Mouse (Mus musculus): Measurements from ENCODE around the gene Htr2b. TPM values are rescaled to one million over a fixed set of nuclear protein-coding genes. Genes with fewer than 3 reads are reported as not detected.
A peak's percentile ranks its signal among the peaks of the same experiment; 100 is the strongest.

Gene Htr2b
- polyA plus RNA-seq, 1 experiment from 2014 or later = 0.10 TPM

DNA sequence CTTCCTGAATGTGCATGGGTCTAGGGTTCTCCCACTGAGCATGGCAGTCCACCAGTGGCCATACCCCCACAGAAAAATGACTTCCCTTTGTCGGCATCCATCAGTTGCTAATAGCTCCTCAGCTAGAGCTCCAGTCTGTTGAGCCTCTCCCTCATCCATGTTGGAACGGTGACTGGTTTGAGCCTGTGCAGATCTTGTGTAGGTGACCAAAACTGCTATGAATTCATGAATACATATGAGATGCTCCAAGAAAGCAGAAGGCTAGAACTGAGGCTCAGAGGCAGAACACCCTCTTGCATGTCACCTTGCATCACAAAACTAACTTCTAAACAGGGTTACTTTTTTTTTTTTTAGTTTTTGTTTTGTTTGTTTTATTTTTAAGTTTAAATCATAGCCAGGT lies 35.2 kb downstream of the Htr2b start:
- Histone ChIP-seq H3K4me3 (ENCODE audit: low read depth, low read length) (no peak overlapping the region), H3K27me3 (ENCODE audit: control insufficient read depth, insufficient read depth, low read length) (no peaks in the 10 kb centered on the region), H3K9me3 (replicated peaks; ENCODE audit: control insufficient read depth, low read length) (no peaks in the 10 kb centered on the region), H3K36me3 (replicated peaks; ENCODE audit: control insufficient read depth, insufficient read depth, low read depth, low read length) (peaks cover 2% of the 10 kb centered on the region), H3K9ac (replicated peaks; ENCODE audit: low read length) (no peak overlapping the region), H3K4me1 (ENCODE audit: control insufficient read depth, insufficient read depth, low read length) (no peaks in the 10 kb centered on the region), H3K27ac (replicated peaks; ENCODE audit: low read depth, low read length) (no peak overlapping the region), H3K4me2 (ENCODE audit: low read depth, low read length) (no peak overlapping the region)
- WGBS = 95% methylated on average over 2 of the region's 2 CpGs
- DNase-seq (ENCODE audit: low spot score) = no peak
- ATAC-seq (replicated peaks; ENCODE audit: insufficient number of reproducible peaks, low FRiP score, low TSS enrichment, low read depth) = no peak

DNA sequence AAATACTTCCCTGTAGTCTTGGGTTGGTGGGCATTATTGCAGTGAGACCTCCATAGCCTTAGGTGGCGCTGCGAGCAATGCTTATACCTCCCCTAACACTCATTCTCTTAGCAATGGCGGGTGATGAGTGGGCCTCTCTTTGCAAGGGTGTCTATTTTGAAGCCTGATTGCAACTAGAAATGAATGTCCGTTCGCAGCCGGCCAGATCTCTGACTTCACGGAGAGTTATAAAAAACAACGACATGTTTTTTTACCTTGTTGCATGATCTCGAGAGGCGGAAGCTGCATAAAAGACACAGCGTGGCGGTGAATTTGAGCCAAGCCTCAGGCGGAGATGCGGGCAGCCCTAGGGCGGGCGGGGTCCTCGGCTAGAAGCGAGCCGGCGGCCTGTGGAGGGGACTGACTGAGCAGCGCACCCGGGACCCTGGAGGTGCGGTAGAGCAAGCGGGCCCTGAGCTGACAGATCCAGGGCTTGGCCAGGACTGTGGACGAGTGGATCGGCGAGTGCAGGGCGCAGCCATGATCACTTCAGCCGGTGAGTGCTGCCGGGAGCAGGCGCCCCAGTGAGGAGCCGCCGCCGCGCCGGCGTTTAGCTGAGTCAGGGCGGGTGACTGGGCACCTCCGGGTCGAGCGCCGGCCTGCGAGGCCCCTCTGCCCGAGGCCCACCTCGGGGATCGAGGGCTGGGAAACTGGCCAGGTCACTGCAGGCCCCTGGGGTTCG lies 47.3 kb downstream of the Htr2b start, which contains the start of gene Psmd1:
Gene Psmd1, plus strand, starts transcription at position 117 of the 721 bp plus-strand sequence.
- Histone ChIP-seq H3K4me1 (ENCODE audit: control insufficient read depth, insufficient read depth, low read length) (no peaks in the 10 kb centered on the region), H3K4me2 (ENCODE audit: low read depth, low read length) (peak within 1 kb of the TSS; percentile 66), H3K9me3 (replicated peaks; ENCODE audit: control insufficient read depth, low read length) (no peaks in the 10 kb centered on the region), H3K27me3 (ENCODE audit: control insufficient read depth, insufficient read depth, low read length) (no peaks in the 10 kb centered on the region), H3K9ac (replicated peaks; ENCODE audit: low read length) (peak within 1 kb of the TSS; percentile 95), H3K27ac (replicated peaks; ENCODE audit: low read depth, low read length) (peak within 1 kb of the TSS; percentile 44), H3K4me3 (ENCODE audit: low read depth, low read length) (peak within 1 kb of the TSS; percentile 93), H3K36me3 (replicated peaks; ENCODE audit: control insufficient read depth, insufficient read depth, low read depth, low read length) (no peaks in the 10 kb centered on the region)
- ATAC-seq (replicated peaks; ENCODE audit: insufficient number of reproducible peaks, low FRiP score, low TSS enrichment, low read depth) (peak; percentile 95), DNase-seq (ENCODE audit: low spot score) (peak; percentile 96)
- WGBS = under 1% methylated on average over 44 of the region's 47 CpGs

DNA sequence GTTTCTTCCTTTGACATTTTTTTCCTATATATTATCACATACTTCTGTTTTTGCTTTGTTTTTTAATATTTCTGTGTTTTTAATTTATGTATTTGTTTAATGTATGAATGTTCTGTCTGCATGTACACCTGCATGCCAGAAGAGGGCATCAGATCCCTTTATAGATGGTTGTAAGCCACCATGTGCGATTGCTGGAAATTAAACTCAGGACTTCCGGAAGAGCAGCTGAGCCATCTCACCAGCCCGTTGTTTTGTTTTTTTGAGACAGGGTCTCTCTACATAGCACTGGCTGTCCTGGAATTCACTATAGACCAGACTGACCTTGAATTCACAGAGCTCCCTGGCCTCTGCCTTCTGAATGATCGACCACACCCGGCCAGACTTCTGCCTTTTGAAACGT lies 49.2 kb downstream of the Htr2b start:
- 85% methylated on average over 6 of the region's 6 CpGs for WGBS

DNA sequence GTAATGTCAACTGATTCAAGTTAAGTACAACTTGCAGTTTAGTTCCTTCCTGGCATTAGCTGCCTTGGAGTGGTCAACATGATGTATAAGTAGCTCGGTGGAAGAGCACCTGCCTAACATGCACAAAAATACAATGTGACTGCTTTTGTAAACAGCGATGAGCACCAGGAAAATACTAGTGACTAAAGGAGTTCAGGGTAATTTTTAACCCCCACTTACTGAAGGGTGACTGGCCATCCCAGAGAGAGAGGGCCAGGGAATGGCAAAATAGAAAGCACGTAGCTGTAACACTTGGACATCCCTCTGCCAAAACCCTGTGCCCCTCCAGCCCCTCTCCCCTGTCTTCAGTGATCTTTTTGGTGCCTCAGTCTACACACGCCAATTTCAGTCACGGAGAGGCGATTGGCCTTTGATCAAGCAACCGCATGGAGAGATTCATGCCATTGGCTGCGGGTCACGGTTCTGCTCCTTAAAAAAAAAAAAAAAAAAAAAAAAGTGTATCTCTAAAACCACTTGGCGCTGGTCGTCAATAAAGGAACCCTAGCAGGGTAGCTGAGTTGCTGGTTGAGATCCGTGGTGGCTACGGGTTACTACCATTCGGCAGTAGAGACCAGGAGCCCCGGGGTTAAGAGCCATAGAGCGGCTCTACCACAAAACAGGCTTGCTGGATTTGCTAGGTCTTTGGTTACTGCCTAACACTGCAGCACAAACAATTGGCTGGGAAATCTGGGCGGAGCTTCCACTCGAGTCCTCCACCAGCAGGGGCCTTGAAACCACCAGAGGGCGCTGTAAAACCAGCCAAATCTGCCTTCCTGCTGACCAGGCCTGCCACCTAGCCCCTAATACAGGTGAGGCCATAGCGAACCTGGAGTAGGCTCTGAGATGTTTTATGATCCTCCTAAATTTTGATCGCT lies 52.7 kb downstream of the Htr2b start:
- Histone ChIP-seq H3K9ac (replicated peaks; ENCODE audit: low read length) (peak overlapping the region; percentile 22), H3K27ac (replicated peaks; ENCODE audit: low read depth, low read length) (no peak overlapping the region), H3K4me3 (ENCODE audit: low read depth, low read length) (peak overlapping the region; percentile 20; the same call in 1 of the 2 replicates), H3K4me1 (ENCODE audit: control insufficient read depth, insufficient read depth, low read length) (no peaks in the 10 kb centered on the region), H3K27me3 (ENCODE audit: control insufficient read depth, insufficient read depth, low read length) (no peaks in the 10 kb centered on the region), H3K36me3 (replicated peaks; ENCODE audit: control insufficient read depth, insufficient read depth, low read depth, low read length) (no peaks in the 10 kb centered on the region), H3K4me2 (ENCODE audit: low read depth, low read length) (peak overlapping the region; percentile 40), H3K9me3 (replicated peaks; ENCODE audit: control insufficient read depth, low read length) (no peaks in the 10 kb centered on the region)
- WGBS = 11% methylated on average over 21 of the region's 21 CpGs
- peak; percentile 88 for ATAC-seq (replicated peaks; ENCODE audit: insufficient number of reproducible peaks, low FRiP score, low TSS enrichment, low read depth)
- DNase-seq (ENCODE audit: low spot score) = peak; percentile 97

More for the DNA sequence above, 49.2 kb downstream of the Htr2b start:
- H3K27ac ChIP-seq (replicated peaks; ENCODE audit: low read depth, low read length) = no peak overlapping the region
- H3K4me1 ChIP-seq (ENCODE audit: control insufficient read depth, insufficient read depth, low read length) = no peaks in the 10 kb centered on the region
- no peak for DNase-seq (ENCODE audit: low spot score)
- no peak overlapping the region for H3K4me3 ChIP-seq (ENCODE audit: low read depth, low read length)
- no peaks in the 10 kb centered on the region for H3K9me3 ChIP-seq (replicated peaks; ENCODE audit: control insufficient read depth, low read length)
- no peaks in the 10 kb centered on the region for H3K36me3 ChIP-seq (replicated peaks; ENCODE audit: control insufficient read depth, insufficient read depth, low read depth, low read length)
- no peaks in the 10 kb centered on the region for H3K27me3 ChIP-seq (ENCODE audit: control insufficient read depth, insufficient read depth, low read length)
- H3K4me2 ChIP-seq (ENCODE audit: low read depth, low read length) = no peak overlapping the region
- no peak for ATAC-seq (replicated peaks; ENCODE audit: insufficient number of reproducible peaks, low FRiP score, low TSS enrichment, low read depth)
- H3K9ac ChIP-seq (replicated peaks; ENCODE audit: low read length) = no peak overlapping the region

DNA sequence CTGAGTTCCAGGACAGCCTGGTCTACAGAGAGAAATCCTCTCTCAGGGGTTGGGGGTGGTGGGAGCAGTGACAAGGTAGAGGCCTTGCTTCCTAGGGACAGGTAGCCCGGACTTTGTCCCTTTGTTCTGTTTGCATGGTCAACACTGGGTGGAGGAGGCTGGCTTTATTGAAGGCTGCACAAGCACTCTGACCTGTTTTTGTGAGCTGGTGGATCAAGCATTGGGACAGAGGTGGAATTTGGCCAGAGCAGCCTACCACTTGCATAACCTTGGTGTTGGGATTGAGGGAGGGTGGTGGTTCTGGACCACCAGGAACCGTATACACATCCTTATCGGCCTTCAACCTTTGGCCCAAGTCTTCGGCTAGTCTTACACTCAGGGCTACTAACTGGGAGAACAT lies 55.5 kb downstream of the Htr2b start:
- Histone ChIP-seq H3K9me3 (replicated peaks; ENCODE audit: control insufficient read depth, low read length) (no peaks in the 10 kb centered on the region), H3K4me2 (ENCODE audit: low read depth, low read length) (no peak overlapping the region), H3K27me3 (ENCODE audit: control insufficient read depth, insufficient read depth, low read length) (no peaks in the 10 kb centered on the region), H3K4me1 (ENCODE audit: control insufficient read depth, insufficient read depth, low read length) (no peaks in the 10 kb centered on the region), H3K27ac (replicated peaks; ENCODE audit: low read depth, low read length) (no peak overlapping the region), H3K36me3 (replicated peaks; ENCODE audit: control insufficient read depth, insufficient read depth, low read depth, low read length) (no peaks in the 10 kb centered on the region), H3K4me3 (ENCODE audit: low read depth, low read length) (no peak overlapping the region), H3K9ac (replicated peaks; ENCODE audit: low read length) (no peak overlapping the region)
- ATAC-seq (replicated peaks; ENCODE audit: insufficient number of reproducible peaks, low FRiP score, low TSS enrichment, low read depth) (no peak), DNase-seq (ENCODE audit: low spot score) (no peak)
- 86% methylated on average over 4 of the region's 4 CpGs for WGBS

DNA sequence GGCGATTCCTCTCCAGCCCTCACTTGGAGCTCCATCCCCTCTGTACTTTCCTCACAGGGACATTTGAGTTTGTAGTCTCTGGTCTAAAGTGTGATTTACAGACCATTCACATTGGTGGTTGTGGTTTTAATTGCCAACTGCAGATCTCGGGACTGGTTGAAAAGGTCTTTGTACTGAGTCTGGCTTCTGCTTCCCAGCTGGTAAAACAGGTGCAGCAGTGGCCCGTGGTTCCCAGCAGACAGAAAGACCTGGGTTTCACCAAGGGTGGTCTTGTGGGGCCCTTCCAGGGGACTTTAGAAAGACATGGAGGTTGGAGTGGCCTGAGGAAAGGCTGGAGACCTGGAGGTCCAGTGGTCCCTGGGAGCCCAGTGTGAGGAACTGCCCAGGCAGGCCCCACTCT lies 56.8 kb downstream of the Htr2b start:
- no peak for ATAC-seq (replicated peaks; ENCODE audit: insufficient number of reproducible peaks, low FRiP score, low TSS enrichment, low read depth)
- DNase-seq (ENCODE audit: low spot score) = no peak
- no peaks in the 10 kb centered on the region for H3K9me3 ChIP-seq (replicated peaks; ENCODE audit: control insufficient read depth, low read length)
- no peak overlapping the region for H3K9ac ChIP-seq (replicated peaks; ENCODE audit: low read length)
- no peak overlapping the region for H3K4me3 ChIP-seq (ENCODE audit: low read depth, low read length)
- WGBS = 47% methylated on average over 3 of the region's 3 CpGs
- no peaks in the 10 kb centered on the region for H3K4me1 ChIP-seq (ENCODE audit: control insufficient read depth, insufficient read depth, low read length)
- H3K27ac ChIP-seq (replicated peaks; ENCODE audit: low read depth, low read length) = no peak overlapping the region
- no peak overlapping the region for H3K4me2 ChIP-seq (ENCODE audit: low read depth, low read length)
- H3K36me3 ChIP-seq (replicated peaks; ENCODE audit: control insufficient read depth, insufficient read depth, low read depth, low read length) = no peaks in the 10 kb centered on the region
- no peaks in the 10 kb centered on the region for H3K27me3 ChIP-seq (ENCODE audit: control insufficient read depth, insufficient read depth, low read length)

DNA sequence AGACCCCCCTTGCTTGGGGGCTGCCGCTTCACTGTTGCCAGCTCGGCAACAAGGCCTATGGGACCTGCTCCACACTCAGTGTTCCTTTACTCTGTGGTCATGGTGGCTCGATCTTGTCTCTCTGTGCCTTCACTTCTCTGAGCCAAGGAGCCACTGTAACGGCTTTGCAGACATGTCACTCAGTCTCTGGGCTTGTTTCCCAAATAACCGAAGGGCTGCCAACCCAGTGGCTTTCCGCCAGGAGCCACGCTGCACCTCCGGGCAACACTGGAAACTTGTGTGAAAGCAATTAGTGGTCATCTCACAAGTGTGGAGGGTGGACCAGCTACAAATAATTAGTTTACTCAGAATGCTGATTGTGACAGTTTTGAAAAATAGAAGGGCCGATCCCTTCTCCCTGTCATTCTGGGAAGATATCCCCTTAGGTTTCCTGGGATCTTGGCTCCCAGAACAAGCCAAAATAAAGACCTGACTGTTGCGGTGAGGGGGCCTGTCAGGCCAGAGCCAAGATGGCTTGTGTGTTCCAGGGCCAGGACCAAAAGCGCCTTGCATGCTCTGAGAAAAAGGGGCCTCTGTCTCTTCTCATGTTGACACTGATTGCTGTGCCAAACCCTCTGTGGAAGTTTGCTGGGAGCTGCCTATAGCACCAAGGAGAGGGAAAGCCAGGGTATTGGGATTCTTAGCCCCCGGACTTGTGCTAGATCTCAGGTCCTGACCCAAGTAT lies 58.4 kb downstream of the Htr2b start:
- ATAC-seq (replicated peaks; ENCODE audit: insufficient number of reproducible peaks, low FRiP score, low TSS enrichment, low read depth) (no peak), DNase-seq (ENCODE audit: low spot score) (no peak)
- 86% methylated on average over 12 of the region's 12 CpGs for WGBS

More for the DNA sequence above, 58.4 kb downstream of the Htr2b start:
- no peaks in the 10 kb centered on the region for H3K4me1 ChIP-seq (ENCODE audit: control insufficient read depth, insufficient read depth, low read length)
- no peaks in the 10 kb centered on the region for H3K36me3 ChIP-seq (replicated peaks; ENCODE audit: control insufficient read depth, insufficient read depth, low read depth, low read length)
- peaks cover 5% of the 10 kb centered on the region; the same call in 1 of the 2 replicates for H3K27me3 ChIP-seq (ENCODE audit: control insufficient read depth, insufficient read depth, low read length)
- H3K4me3 ChIP-seq (ENCODE audit: low read depth, low read length) = no peak overlapping the region
- H3K27ac ChIP-seq (replicated peaks; ENCODE audit: low read depth, low read length) = no peak overlapping the region
- H3K9me3 ChIP-seq (replicated peaks; ENCODE audit: control insufficient read depth, low read length) = no peaks in the 10 kb centered on the region
- no peak overlapping the region for H3K9ac ChIP-seq (replicated peaks; ENCODE audit: low read length)
- no peak overlapping the region for H3K4me2 ChIP-seq (ENCODE audit: low read depth, low read length)

Data from embryonic facial prominence, embryonic 11.5 days (tissue).